Mouse (Mus musculus) spleen, adult 2 months (tissue): ENCODE data around the gene Gnai3.

Experiments
- CTCF ChIP-seq: fragments of 200-500 bp; IDR thresholded peaks from 2 replicates; pipeline ENCODE4 v1.5.1; 2011; ENCODE audit warnings: mild to moderate bottlenecking, inconsistent platforms; ENCODE audit not compliant: insufficient read depth, insufficient read length, insufficient replicate concordance; ENCODE audit errors: extremely low read depth
- POLR2A ChIP-seq: fragments of 200-500 bp; IDR thresholded peaks from 2 replicates; pipeline ENCODE4 v1.6.1; 2011; ENCODE audit warnings: low read depth, low read length, inconsistent platforms

DNA sequence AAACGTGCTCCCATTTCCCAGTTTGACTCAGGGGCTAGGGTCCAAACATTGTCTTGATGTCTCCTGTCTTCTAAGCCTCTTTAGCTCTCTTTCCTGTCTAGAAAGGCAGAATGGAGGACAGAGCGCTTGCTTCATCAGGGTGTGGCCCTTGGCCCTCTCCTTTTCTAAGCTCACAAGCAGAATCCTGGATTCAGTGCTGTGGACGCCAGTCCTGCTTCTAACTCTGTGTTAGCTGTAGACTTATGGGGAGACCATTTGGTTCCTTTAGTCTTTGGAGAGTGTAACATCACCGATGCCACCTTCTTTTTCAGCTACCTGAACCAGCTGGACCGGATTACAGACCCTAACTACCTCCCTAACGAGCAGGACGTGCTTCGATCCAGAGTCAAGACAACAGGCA is 48.3 kb downstream of the Gnai3 start:
- no peak for TF ChIP-seq POLR2A
- TF ChIP-seq CTCF: no peak
